In genomic region chr13:83603373-83604265, GRCm38 (mm10) we compare ENCODE assay signal across 8 mouse cellular contexts.
DNase-seq lines count a peak whose midpoint lies in the region; ATAC-seq and TF ChIP-seq lines count a peak whose summit lies in the region.

No protein-coding gene starts in this region.

- peak; percentile 74 for DNase-seq in adrenal gland, adult 2 months
- DNase-seq in adrenal gland, postnatal 25 days: no peak
- peak; percentile 45 to 59 for DNase-seq in right cerebral cortex, postnatal 10 days (ENCODE audit: low spot score in 2 of 2)
- DNase-seq in right cerebral cortex, postnatal 4 days: no peak
- DNase-seq in lung, adult 2 months: no peak
- peak; percentile 45 for DNase-seq in stomach, postnatal 0 days (ENCODE audit: low spot score)

- H3K4me3 ChIP-seq in heart, embryonic 12.5 days: no peak overlapping the region
- H3K4me3 ChIP-seq in lung, adult 2 months (replicated peaks; ENCODE audit: extremely low read depth, low read depth, low read length): peak overlapping the region; percentile 3
- no peak overlapping the region for H3K4me3 ChIP-seq in stomach, postnatal 0 days (ENCODE audit: low read depth, low read length)

- no peaks in the 10 kb centered on the region for H3K36me3 ChIP-seq in heart, embryonic 12.5 days
- H3K36me3 ChIP-seq in stomach, postnatal 0 days (ENCODE audit: control insufficient read depth, insufficient read depth, low read length): no peaks in the 10 kb centered on the region

- peak overlapping the region; percentile 98 for H3K27ac ChIP-seq in heart, embryonic 12.5 days (ENCODE audit: poor library complexity, severe bottlenecking)
- H3K27ac ChIP-seq in stomach, postnatal 0 days (replicated peaks): peak overlapping the region; percentile 81; the same call in 1 of the 2 replicates

- H3K9me3 ChIP-seq in heart, embryonic 12.5 days (replicated peaks): no peaks in the 10 kb centered on the region
- H3K9me3 ChIP-seq in stomach, postnatal 0 days (ENCODE audit: control insufficient read depth, low read length): no peaks in the 10 kb centered on the region

- H3K4me2 ChIP-seq in heart, embryonic 12.5 days: peak overlapping the region; percentile 48
- H3K4me2 ChIP-seq in stomach, postnatal 0 days (replicated peaks; ENCODE audit: low read depth): peak overlapping the region; percentile 6; the same call in 1 of the 2 replicates

- no peak for TF ChIP-seq CTCF in lung, adult 2 months (IDR thresholded peaks at IDR 0.05; ENCODE audit: insufficient read depth, low read length)
- TF ChIP-seq CTCF in stomach, postnatal 0 days (IDR thresholded peaks at IDR 0.05; ENCODE audit: low read depth): no peak

- peak; percentile 89 for ATAC-seq in heart, embryonic 12.5 days (ENCODE audit: insufficient number of reproducible peaks, low FRiP score)
- ATAC-seq in stomach, postnatal 0 days (ENCODE audit: low FRiP score, low TSS enrichment): peak; percentile 92
- ATAC-seq in erythroblast, adult 5-6 weeks (replicated peaks; ENCODE audit: low FRiP score, poor library complexity, severe bottlenecking): no peak

- no peak for TF ChIP-seq POLR2A in lung, adult 2 months (IDR thresholded peaks at IDR 0.05; ENCODE audit: borderline replicate concordance, extremely low read depth, low read depth, low read length)

- WGBS in heart, embryonic 12.5 days: 5% methylated on average over 4 of the region's 7 CpGs
- 6% methylated on average over 7 of the region's 7 CpGs for WGBS in lung, adult 2 months
- 7% methylated on average over 7 of the region's 7 CpGs for WGBS in stomach, postnatal 0 days

- no peaks in the 10 kb centered on the region for H3K27me3 ChIP-seq in heart, embryonic 12.5 days (replicated peaks)
- no peaks in the 10 kb centered on the region for H3K27me3 ChIP-seq in stomach, postnatal 0 days (ENCODE audit: control insufficient read depth, insufficient read depth, low read length)

- TF ChIP-seq EP300 in stomach, postnatal 0 days (optimal IDR thresholded peaks at IDR 0.05): peak; percentile 17

- H3K4me1 ChIP-seq in heart, embryonic 12.5 days (replicated peaks): peaks cover 22% of the 10 kb centered on the region
- peaks cover 11% of the 10 kb centered on the region for H3K4me1 ChIP-seq in lung, adult 2 months (ENCODE audit: control insufficient read depth, insufficient read depth, low read length)
- H3K4me1 ChIP-seq in stomach, postnatal 0 days (replicated peaks; ENCODE audit: control insufficient read depth, insufficient read depth): no peaks in the 10 kb centered on the region; the same call in 1 of the 2 replicates

- H3K9ac ChIP-seq in heart, embryonic 12.5 days: no peak overlapping the region
- no peak overlapping the region for H3K9ac ChIP-seq in stomach, postnatal 0 days (ENCODE audit: low read length)

Comparison
In these comparisons a context has a peak if more than half of its experiments do, and no peak if none do; other contexts are left out.
1. DNase-seq: peak in adrenal gland, adult 2 months (single experiment), right cerebral cortex, postnatal 10 days (2 of 2) and stomach, postnatal 0 days (single experiment); none in adrenal gland, postnatal 25 days (single experiment), right cerebral cortex, postnatal 4 days (single experiment) and lung, adult 2 months (single experiment).